Mouse (Mus musculus) left cerebral cortex, adult 2 months (tissue): Measurements from ENCODE around the gene Fgf14. TPM values are rescaled to one million over a fixed set of nuclear protein-coding genes. Genes with fewer than 3 reads are reported as not detected.
"Not testable (repeated sequence)": the region's sequence is repeated elsewhere in the genome, so short reads cannot be mapped to it uniquely, and the experiment has no call there.

Experiments used
- DNase-seq, 2 experiments: peaks; one replicate each; pipeline ENCODE4 v3.0.0; 2021 to 2022; ENCODE audit warnings: low spot score in 2 of 2, mixed read lengths in 1 of 2; ENCODE audit errors: extremely low spot score in 1 of 2
- H3K27ac ChIP-seq: fragments of 200-600 bp; 2 replicates; pipeline ENCODE4 v1.8.1; 2022
- H3K4me3 ChIP-seq: fragments of 200-600 bp; 2 replicates; pipeline ENCODE4 v1.8.1; 2022
- CTCF ChIP-seq: fragments of 200-600 bp; IDR thresholded peaks from 2 replicates; pipeline ENCODE4 v1.8.1; 2022; ENCODE audit warnings: antibody characterized with exemption, mild to moderate bottlenecking, moderate library complexity
- intact Hi-C: fragments of 180-260 bp; cut with DNase I; formaldehyde crosslinking; loops from one replicate; pipeline ENCODE4 v1.15.1; 2025
- total RNA-seq, 2 experiments: library from RNA; stranded (reverse); gene quantifications; 2 replicates each; pipeline ENCODE4 v1.2.3; 2021

Fgf14 gene
- total RNA-seq, 2 experiments from 2014 or later, result 54.7 to 55.1 TPM

DNA sequence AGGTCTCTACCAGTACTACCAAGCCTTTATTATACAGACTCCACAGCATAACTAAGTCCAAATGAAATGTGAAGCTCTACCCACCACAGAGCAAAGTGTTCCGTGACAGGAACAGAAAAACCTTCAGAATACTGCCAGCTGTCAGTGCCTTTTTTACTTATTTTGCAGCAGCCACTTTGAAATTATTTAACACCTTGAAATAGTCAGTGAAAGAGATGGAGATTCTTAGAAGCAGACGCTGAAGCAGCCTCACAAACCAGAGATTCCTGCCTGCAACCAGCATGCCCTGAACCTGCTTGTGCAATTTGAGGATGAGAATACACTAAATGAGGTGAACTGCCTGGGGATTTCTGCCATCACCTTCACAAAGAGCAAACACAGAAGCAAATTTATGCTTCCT, 206.0 kb downstream of the Fgf14 start:
- intact Hi-C loops, result loop anchor here (10.0 kb wide), 1 partner anchor 204 kb away; the partner anchor contains the start of gene Fgf14
- DNase-seq, result no peak
- no peak for TF ChIP-seq CTCF
- Histone ChIP-seq H3K4me3 (no peak overlapping the region), H3K27ac (no peak overlapping the region)

DNA sequence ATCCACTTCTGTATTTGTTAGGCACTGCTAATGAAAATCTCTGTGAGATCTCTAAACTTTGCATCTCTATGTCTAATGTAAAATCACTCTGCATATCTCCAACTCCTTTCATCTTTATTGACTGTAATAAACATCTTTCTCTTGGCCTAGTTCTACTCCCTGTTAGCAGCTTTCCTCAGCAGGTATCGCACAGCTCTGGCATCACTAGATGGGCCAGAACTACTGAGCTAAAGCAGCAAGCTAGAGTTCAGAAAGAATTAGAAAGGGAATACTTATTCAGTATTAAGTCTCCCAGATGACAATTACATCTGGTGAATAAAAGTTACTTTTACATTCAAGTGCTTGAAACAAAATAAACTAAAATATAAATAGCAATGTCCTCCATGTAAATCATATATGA, 221.8 kb downstream of the Fgf14 start:
- H3K4me3 ChIP-seq, result no peak overlapping the region
- DNase-seq, result no peak
- intact Hi-C loops, result no loop called here
- H3K27ac ChIP-seq, result no peak overlapping the region
- TF ChIP-seq CTCF, result no peak

- no peak overlapping the region for H3K27ac ChIP-seq
- TF ChIP-seq CTCF, result no peak
- H3K4me3 ChIP-seq, result no peak overlapping the region
- intact Hi-C loops, result no loop called here
- no peak for DNase-seq
Observed at GRCm38 (mm10) chr14:124446096-124446840, 230.7 kb downstream of the Fgf14 start.

DNA sequence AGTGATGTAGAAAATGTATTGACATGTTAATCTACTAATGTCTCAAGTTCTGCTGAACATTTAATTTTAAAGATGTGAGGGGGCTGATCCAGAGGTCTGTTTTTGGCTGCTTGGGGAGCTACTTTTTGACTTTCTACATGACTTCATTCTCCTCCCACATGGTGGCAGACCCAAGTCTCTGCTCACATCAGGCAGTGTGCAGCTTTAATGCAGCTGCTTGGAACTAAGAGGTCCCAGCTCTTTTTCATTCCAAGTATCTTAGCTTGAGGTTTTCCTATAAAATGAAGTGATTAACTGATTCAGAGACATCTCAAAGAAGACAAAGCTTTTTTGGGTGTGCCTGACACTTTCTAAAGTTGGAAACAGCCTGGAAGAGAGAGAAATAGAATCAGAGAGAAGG, 232.1 kb downstream of the Fgf14 start:
- no peak for TF ChIP-seq CTCF
- intact Hi-C loops, result no loop called here
- DNase-seq, result no peak
- Histone ChIP-seq H3K27ac (no peak overlapping the region), H3K4me3 (no peak overlapping the region)

GRCm38 (mm10) chr14:124439298-124439697, 237.6 kb downstream of the Fgf14 start:
- H3K4me3 ChIP-seq, H3K27ac ChIP-seq, DNase-seq, intact Hi-C loops: not testable (repeated sequence)

- no peak for TF ChIP-seq CTCF
- H3K27ac ChIP-seq, result no peak overlapping the region
- no peak overlapping the region for H3K4me3 ChIP-seq
- intact Hi-C loops, result loop anchor here (10.0 kb wide), 1 partner anchor 263 kb away; the partner anchor contains the start of gene Fgf14
- no peak for DNase-seq
Observed at GRCm38 (mm10) chr14:124411890-124412289, 265.0 kb downstream of the Fgf14 start.

GRCm38 (mm10) chr14:124410945-124411344, 266.0 kb downstream of the Fgf14 start:
- H3K4me3 ChIP-seq, result no peak overlapping the region
- intact Hi-C loops, result loop anchor here (10.0 kb wide), 1 partner anchor 264 kb away; the partner anchor contains the start of gene Fgf14
- DNase-seq, result no peak
- TF ChIP-seq CTCF, result peak; percentile 89
- no peak overlapping the region for H3K27ac ChIP-seq

DNA sequence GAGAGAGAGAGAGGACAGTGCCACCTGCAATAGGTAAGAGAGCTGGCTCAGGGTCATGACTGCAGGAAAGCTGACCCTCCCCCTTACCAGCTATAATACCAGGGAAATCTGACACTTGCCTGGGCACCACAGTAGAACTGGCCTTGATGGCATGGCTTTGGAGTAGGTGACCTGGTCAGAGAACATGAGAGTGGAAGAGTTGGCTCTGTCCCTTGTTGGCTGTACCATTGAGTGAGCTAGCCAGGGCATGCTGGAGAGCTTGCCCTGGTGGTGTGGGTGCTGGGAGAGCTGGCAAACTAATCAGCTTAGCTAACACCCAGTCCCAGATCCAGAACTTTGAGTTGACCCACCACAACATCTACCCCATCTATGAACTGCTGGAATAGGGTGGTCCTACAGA, 348.5 kb downstream of the Fgf14 start:
- intact Hi-C loops, result no loop called here
- DNase-seq, result no peak
- TF ChIP-seq CTCF, result no peak
- Histone ChIP-seq H3K27ac (no peak overlapping the region), H3K4me3 (no peak overlapping the region)

DNA sequence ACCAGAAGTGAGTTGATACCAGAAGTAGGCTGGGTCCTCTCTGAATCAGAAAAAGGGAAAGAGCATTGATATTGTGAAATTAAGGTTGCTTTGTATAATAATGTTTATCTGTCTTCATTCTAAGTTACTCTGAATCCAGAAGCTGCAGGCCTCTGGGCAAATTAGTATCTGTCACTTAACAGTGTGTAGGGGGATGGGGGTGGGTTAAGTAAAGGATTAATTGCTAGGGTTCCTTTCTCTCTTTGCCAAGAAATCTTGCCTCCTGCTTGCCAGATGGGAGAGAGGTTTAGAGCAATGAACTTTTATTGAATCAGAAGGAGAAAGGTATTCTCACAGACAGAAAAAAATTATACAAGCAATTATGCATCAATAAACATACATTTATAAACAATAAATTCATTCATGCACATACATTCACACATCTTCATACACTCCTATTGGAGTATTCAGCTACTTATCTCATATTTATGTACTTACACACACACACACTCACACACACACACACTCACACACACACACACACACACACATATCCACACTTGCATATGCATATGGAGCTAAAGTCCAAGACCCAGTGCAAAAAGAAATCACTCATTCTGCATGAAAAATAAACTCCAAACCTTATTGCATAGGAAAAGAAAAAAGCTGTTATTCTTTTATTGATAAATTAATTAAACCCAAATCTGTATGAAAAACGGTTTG, 357.8 kb downstream of the Fgf14 start:
- Histone ChIP-seq H3K4me3 (no peak overlapping the region), H3K27ac (no peak overlapping the region)
- no peak for DNase-seq
- intact Hi-C loops, result no loop called here
- TF ChIP-seq CTCF, result no peak

DNA sequence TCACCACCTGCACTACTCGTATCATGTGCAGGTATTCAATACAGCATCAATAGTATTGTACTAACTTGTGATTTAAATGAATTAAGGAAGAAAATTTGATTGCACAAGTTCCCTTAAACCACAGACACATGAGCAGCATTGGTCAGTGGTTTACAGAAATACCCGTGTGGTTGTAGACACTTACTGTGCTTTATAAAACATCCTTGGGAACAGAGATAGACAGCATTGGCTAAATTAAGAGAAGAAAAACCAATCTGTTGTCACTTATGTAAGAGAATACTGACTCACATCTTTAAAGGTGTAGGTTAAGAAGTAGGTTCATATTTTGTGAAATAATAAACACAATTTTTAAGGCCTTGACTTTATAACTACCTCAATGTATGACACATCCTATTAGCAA, 361.4 kb downstream of the Fgf14 start:
- intact Hi-C loops, result no loop called here
- TF ChIP-seq CTCF, result no peak
- DNase-seq, result no peak
- H3K4me3 ChIP-seq, result no peak overlapping the region
- H3K27ac ChIP-seq, result peak overlapping the region; percentile 7; the same call in 1 of the 2 replicates

GRCm38 (mm10) chr14:124287027-124287426, 389.9 kb downstream of the Fgf14 start:
- Histone ChIP-seq H3K4me3 (no peak overlapping the region), H3K27ac (no peak overlapping the region)
- TF ChIP-seq CTCF, result no peak
- no peak for DNase-seq
- intact Hi-C loops, result no loop called here

DNA sequence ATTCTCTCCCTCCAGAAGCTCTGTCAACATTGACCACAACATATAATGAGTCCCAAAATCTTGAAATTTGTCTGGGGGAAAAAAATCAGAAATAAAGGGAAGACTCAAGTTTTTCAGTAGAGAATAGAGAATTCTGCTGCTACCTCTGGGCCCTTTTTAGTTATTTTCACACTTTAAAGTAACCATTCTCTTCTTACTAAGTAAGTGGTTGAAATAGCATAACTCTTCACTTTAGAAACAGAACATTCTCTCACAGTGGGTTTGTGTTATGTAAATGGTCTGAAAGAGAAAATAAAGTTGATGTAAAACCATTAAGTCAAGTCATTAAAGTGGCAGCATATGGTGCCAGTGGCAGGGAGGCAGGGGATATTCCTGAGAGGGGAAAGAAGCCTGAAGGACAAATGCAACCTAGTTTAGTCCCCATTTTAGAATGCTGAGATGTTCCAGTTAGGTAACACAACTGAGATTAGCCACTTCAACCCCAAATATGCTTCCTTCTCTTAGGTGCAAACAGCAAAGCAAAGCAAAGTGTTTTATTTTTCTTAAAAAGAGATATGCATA, 398.5 kb downstream of the Fgf14 start:
- Histone ChIP-seq H3K4me3 (no peak overlapping the region), H3K27ac (peak overlapping the region; percentile 66; the same call in 1 of the 2 replicates)
- intact Hi-C loops, result no loop called here
- no peak for TF ChIP-seq CTCF
- DNase-seq, result no peak
